Mouse (Mus musculus) kidney, adult 9 months (tissue): ENCODE measurements around the gene Slit3.

ENCODE experiments used
- DNase-seq: peaks from one replicate; pipeline ENCODE4 v3.0.0; 2022

Gene Slit3

DNA sequence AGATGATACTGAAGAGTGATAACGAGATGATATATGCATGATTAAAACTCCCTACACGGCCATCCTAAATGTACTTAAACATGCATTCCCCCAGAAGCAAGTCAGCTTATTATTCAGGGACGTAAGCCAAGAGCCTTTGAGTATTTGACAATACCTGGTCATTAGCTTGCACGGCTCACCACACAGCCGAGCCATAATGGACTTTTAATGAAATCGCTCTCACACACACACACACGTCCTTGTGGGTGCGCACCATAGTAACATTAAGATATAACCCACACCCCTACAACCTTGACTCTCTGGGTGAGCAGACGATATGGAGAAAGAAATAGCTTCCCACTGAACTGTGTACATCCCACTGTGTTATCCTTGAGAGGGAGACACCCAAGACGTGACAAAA is 82.6 kb downstream of the Slit3 start:
- DNase-seq = no peak

DNA sequence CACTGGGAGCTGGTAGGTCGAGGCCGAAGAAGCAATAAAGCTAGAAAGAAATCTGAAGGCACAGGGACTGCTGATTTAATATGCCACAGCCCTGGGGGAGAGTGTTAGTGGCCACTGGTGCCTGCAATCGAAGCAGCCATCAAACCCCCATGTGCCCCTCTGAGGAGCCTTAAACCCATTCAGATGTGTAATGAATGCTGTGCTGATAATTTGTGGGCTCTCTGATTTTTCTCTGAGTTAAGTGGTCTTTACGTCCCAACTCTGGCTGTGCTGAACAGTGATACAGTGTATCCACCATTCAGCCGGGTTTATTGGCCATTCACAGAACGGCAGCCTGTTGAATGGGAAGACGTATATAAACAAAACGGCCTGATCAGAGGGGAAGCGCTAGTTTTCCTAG is 83.1 kb downstream of the Slit3 start:
- DNase-seq = no peak

DNA sequence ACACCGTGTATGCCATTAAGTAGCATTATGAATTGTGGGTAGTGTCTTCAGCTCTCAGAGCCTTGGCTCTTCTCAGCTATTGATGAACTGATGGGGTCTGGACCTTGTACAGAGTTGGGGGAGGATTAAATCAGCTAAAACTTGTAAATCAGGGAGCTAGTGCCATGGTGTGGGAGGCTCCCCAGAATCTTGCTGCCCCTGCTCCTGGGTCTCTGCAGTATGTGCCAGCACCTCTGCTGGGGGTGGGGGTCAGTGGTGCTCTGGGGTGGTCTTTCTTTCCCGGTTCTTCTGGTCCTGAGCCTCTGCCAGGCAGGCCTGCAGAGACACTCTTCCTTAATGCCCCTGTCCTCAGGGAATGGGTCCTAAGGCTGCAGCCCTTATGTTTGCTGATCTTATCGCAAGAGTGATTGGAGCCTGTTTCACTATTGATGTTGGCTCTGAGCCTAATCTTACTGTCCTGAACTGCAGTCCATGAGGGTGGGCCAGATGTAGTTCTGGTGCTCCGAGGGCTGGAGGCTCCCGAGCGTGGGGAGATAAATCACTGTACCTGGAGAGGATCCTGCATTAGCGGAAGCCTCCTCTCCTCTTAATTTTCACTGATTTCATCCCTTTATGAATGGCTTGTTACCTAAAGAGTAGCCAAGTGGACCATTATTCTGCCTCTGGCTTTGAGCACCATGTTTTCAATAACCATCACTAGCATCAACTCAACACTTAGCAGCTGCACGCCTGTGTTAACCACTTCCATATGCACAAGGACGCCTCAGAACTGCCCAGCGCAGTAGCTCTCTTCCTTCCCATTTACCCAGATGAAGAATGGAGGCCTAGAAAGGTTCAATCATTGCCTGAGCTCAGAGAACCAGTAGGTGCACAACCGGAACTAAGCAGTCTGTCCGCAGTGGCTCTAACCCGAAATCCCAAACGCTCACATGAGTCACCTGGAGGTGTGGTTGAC is 90.0 kb downstream of the Slit3 start:
- DNase-seq = no peak

DNA sequence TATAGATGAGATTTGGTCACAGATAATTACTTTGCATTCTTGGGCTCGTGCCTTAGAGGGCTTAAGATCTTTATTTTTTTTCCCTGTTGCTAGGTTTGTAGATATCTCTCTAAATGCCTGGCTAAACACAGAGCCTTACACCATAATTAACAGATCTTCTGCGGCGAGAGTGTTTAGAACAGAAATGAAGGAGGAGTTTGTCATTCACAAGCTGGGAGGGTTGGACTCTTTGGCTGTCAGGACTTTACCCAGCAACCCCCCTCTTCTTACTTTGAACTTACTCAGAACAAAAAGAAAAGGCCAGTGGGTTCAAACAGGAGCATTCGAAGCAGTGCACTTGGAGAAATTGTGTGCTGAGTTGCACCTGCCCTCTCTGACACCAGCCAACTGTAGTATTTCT is 103.0 kb downstream of the Slit3 start:
- DNase-seq = peak; percentile 58

DNA sequence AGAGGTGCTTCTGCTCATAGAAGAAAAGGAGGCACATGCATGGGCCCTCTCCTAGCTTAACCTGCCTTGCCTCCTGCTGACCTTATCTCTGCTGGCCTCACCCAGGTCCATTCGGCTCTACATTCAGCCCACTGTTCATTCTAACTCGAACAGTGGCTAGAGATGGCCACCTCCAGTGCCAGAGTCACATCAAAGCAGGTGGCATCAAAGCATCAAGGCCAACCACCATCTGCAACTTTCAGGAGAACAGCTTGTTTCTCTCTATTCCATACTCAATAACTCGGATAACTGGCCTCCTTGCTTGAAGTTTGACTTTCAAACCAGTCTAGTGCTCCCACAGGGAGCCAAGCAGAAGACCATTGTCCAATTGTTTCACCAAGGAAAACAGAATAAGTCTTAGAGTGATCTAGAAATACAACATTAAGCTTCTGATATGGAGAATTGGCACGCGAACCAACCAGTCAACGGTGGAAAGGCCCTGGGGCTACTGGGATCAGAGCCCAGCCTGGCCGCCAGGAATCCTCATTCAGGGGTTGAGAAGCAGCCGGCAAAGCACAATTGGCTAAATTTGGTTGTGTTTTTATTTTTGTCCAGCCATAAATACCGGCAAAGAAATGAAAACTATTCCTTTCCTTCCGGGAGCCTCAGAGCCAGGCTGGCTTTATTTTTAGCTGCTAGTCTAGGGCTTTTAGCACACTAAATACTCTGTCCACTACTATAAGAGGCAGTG is 110.5 kb downstream of the Slit3 start:
- peak; percentile 70 for DNase-seq

DNA sequence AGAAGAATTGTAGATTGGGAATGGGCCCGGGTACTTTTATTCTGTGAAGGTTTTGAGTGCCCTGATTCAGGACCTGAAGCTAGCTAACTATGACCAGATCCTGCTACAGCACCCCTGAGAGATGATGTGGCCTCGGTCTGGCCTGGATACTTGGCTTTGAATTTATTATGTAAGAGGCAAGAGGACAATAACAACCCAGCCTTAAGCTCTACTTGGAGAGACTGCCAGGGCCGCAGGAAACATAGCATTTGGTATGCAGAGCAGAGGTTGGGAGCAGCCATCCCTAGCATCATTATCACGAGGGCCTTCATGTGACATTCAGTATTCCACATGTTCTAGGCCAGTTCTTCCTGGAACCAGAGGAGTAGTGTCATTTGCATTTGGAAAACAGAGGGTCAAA is 111.3 kb downstream of the Slit3 start:
- DNase-seq = peak; percentile 81

DNA sequence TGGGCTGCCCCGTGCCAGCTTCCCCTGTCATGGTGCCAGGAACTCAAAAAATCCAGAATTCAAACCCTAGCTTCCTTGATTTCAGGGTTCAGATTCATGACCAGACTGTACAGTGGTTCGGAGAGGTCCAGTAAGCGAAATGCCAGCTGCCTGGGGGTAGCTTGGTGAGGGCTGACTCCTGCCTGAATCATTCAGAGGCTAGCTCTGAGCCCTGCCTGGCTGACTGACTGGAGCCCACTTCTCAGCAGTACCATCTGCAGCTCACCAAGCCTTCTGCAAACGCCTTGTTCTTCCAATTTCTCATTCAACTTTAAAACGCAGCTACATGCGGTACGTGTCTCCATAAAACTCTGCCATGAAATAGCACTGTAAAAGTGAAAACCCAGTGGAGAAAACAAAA is 120.4 kb downstream of the Slit3 start:
- no peak for DNase-seq

DNA sequence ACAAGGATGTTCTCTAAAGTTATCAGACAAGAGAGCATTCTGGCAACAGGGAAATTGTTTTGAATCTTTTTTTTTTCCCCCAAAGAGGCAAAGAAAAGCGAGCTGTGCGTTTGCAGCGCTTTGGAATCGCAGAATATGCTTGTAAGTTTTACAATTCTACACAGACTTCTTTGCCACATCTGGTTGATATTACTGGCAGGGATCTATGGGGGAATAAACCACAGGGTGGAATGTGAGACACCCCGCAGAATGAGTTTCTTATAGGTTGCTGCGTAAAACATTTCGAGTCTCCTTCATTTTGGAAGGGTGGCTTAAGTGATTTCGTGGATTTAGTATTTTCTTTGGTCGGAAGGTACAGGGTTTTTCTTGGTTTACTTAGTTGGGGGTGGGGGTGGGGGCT is 122.6 kb downstream of the Slit3 start:
- no peak for DNase-seq

DNA sequence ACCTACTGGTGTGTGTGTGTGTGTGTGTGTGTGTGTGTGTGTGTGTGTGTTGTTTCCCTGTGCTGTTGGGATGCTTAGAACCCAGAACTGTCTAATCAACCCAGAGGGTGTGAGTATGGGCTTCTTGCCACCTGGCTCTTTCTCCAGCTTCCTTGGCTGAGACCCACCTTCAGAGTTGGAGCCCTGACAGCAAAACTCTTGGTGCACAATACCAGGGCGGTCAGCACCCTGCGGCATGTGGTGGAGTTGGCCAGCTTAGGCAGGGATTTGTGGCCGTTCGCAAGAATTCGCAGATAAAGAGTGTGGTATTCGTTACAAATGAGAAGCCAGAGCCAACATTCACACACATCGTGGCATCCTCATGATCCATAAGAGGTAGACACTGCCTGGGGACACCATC is 123.5 kb downstream of the Slit3 start:
- no peak for DNase-seq

DNA sequence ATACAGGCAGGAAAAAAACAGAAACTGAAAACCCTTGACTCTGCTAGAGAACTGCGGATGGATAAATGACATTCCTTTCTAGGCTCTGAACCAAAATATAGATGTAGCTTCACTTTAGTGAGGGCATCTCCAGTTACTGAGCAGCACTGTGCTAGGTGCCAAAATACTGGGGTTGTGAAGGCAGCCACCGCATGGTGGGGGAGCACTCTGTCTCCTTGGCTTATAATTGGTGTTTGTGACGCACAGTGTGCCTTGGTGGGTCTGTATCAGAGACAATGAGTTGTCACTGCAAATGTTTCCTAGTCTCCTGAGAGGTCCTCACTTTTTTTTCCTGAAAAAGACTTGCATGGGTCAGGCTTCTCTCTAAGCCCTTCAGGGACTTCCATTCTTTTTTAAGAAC is 125.6 kb downstream of the Slit3 start:
- DNase-seq = no peak

DNA sequence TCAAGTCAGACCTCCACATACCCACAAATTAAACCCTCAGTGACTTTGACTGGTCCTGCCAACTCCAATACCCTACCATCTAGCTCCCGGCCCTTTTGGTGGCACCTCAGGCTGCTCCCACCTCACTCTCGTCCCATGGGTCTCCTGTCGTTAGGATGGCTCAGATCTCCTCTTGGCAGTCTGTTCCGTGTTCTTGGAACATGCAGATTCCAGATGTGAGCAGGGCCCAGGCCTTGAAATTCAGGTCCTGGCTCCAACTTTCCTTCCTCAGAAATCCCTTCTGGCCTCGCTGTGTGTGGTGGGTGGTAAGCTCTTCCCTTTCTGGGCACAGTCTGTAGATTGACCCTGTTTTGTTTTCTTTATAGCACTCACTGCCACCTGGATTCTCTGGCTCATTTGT is 127.1 kb downstream of the Slit3 start:
- no peak for DNase-seq

DNA sequence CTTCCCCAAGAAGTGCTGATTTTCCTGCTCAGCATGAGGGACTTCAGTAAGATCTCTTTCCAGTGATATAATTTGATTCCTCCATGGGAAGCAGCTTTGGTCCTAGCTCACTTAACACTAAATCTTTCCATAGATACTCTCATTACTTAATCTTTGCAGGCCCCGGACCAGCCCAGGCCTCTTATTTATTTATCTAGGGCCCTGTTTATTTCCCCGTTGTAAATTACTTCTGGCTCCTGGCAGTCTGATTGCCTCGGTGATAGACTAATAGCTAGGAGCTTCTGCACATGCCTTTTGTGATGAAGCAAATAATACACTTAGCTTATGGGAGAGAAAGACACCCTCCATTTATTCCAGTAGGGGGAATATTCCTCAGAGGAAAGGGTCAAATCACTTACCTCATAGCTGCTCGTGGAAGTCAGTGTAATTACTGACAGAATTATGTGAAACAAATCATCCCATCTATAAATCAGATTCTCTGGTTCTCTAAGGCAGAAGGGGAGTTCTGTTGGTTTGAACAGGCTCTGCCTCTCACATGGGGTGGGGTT is 129.9 kb downstream of the Slit3 start:
- no peak for DNase-seq

DNA sequence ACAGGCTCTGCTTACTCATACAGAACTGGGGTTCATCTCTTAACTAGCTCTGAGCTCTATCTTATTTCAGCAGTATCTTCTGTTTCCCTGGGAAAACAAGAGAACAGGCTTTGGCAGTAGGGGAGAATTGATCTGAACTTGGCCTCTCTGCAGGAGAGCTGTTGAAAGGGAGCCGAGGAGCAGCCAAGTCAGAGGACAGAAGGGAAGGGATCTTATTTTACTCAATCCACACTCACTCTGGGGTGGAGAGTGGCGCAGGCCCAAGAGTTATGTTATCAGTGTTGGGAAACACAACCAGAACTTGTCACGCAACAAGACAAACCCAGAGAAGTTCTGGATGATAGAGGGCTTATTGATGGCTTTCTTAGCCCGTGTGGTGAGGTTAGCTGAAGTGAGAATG is 130.9 kb downstream of the Slit3 start:
- DNase-seq = no peak

DNA sequence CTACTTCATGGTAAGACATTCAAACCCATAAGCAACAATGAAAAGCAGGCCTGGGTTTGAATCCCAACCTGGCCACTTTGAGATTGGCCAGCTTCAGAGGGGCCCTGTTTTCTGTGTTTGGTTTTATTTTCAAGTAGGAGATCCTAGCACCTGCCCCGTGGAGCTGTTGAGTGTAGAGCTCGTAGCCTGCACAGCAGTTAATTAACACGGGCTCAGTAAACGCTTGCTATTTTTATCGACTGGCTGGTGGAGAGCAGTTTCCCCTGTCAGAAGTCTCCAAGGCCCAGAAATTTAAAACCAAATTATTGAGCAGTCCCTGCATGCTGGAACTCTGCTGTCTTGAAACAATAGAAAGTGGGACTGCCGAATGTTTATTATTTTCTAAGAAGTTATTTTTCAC is 136.3 kb downstream of the Slit3 start:
- DNase-seq = no peak

DNA sequence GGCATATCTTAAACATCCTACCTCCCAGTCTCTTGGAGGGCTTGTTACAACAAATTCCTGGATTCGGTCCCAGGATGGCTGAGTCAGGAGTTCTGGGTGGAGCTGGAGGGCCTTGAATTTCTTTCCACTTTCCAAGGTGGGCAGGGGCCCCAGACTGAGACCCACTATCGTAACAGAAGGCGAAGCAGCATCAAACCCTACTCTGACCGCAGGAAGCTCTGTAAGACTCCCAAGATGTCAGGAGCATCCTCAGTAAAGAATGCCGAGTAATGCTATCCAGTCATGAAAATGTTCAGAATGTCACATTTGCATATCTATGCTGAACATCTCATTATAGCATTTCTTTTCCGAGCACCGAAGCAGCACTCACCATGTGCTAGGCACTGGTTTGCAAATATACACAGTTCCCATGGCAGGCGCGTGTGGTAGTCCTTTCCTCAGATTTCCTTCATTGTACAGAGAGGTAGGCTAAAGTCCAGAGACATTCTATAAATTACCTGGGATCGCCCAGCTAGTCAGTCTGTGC is 140.6 kb downstream of the Slit3 start:
- no peak for DNase-seq

DNA sequence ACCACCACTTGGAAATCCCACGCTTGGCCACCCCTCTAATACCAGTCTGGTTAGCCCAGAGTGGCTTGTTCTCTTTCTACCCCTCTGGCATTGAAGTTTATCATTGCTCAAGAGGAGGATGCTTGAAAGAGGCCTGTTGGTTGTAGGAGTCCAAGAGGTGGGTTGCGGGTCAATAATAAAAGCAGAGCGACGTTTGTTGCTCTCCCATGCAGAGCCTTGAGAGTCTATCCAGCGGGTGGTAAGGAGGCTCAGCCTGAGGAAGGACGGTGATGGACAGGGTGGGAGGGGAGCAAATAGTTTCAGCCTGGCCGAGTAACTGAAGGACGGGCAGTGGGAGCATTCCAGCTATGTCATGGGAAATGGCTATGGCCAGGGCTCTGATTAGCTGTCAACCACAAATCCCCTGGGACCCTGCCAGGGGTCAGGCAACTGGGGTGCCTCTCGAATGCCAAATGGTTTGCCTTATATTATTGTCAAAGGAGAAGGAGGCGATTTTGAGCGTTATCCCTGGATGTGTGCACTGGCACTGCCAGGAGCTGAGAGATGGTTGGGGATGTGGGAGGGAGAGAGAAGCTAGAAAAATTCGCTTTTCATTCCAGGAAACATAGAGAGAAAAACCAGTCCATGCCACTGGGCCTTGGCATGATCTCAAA is 141.4 kb downstream of the Slit3 start:
- DNase-seq = no peak

DNA sequence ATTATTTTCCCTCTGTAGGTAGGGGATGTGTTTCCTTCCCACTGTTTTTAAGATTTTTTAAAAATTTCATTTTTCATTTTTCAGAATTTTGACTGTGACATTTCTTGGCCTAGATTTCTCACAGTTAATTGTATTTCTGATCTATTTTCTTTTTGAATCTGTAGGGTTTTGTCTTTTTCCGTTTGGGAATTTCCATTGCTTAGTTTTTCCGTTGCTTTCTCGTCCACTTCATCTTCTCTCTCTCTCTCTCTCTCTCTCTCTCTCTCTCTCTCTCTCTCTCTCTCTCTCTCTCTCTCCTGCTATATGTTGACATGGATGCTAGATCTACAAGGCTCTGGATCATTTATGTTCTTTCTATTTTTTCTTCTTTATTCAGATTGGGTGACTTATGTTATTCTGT is 143.7 kb downstream of the Slit3 start:
- no peak for DNase-seq

DNA sequence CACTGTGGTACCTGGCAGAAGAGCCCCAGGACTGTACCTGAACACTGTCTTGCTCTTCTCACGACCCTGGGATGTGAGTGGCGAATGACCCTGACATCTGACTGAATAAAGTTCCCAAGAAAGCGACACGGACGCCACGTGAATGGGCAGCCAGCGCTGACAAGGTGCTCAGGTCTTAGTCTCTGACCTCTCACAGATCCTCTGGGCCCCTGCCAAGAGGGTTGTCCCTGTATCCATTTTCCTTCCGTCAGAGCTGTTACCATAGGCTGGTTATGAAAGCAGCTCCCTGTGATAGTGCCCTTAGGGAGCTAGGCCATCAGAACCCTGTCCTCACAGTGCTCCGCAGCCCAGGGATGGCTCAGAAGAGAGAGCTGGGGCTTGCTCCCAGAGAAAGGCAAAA is 149.4 kb downstream of the Slit3 start:
- DNase-seq = no peak

DNA sequence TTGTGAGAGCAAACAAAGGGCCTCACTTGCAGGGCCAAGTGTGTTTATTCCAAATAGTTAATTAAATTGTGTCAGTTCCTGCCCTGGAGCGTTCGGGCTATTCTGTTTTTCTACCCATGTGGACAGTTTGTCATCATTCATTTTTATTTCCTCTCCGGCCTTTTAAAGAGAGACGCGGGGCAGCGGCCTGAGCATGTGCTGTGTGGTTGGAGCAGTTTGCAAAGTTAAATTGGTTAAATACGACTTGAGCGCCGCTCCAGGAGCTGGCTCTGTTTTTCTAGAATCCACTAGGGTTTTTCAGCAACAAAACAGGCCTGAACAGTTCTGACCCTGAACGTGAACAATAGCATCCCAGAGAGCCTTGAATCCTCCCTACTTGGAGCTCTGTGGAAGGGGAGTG is 152.4 kb downstream of the Slit3 start:
- DNase-seq = peak; percentile 37

DNA sequence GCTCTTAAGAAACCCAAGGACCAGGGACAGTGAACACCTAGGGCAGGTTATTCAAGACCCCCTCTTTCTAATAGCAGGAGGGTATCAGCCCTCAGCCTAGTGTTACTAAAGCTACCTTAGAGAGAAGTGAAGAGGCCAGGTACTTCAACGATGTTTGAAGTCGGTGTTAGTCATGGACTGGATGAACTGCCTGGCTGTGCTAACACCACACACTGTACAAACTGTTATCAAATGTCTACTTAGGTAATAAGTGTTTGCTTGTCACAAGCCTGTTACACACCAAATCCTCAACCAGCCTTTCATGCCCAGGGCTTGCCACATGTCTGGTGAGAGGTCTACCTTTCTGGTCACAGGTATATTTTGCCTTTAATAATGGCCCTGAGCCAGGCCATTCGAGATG is 153.0 kb downstream of the Slit3 start:
- DNase-seq = no peak

DNA sequence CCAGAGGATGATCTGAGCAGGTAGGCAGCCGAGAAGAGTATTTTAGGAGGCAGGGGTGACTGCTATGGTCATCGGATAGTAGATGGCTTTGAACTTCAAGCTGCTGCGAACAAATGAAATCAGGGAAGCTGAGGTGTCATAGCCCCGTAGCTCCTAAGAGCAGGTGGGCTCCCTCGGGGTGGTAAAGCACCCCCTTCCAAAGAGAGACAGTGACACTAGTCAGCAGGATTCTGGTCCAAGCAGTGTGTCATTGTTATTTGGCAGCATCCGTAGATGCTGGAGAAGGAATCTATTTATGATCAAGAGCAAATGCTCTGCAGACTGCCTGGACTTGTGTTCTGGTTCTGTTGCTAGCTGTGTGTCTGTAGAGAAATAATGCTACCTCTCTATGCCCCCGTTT is 154.3 kb downstream of the Slit3 start:
- DNase-seq = no peak

DNA sequence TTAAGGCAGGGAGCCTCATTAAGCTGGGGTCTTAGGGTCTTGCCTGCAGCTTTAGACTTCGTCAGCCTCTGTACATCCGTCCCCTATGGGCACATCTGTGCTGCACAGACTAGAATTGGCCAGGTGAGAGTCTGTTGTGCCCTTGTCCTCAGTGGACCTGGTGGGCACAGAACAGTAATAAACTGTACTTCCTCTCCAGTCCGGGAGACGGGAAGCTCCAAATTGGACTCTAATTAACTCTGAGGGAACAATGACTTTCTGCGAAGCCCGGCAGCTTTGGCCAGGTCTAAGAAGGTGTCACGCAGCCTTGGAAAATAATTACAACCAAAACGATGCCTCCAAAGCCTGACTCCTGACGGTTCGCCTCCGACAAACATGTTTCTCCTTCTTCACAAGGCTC is 155.0 kb downstream of the Slit3 start:
- no peak for DNase-seq

DNA sequence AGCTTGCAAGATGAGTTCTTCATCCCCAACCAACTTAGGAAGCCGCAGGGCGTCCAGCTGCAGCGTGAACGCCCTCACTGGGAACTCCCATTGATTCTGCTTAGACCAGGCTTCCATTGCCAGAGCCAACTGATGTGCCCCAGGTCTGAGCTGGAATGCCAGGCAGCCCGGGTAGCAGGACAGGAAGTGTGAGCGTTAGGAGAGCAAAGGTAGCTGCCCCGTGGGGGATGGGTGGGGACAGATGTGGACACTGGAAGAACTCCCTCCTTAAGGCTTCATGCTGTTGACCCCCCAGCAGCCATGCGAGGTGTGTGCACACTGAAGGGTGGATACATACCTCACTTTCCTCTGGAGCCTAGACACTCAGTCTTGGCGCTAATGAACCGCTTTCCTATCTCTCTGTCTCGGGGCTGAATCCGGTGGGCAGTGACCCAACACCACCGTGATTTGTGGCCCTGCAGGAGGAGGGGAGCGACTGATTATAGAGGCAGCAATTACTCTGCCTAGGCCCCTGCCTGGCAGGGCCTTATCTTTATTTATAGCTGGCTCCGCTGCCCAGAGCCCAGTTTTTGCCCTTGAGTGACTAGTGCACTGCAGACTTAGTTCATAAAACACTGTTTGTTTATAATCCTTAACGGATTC is 157.2 kb downstream of the Slit3 start:
- peak; percentile 24 for DNase-seq
